Mouse (Mus musculus) stomach, embryonic 16.5 days (tissue): ENCODE measurements around the gene Gtf3c2. TPM values are rescaled to one million over a fixed set of nuclear protein-coding genes. Genes with fewer than 3 reads are reported as not detected.
A peak's percentile ranks its signal among the peaks of the same experiment; 100 is the strongest.

Experiments used
- ATAC-seq: fragments of 200-750 bp; cut with Nextera tagmentation; 2 replicates; pipeline ENCODE4 v1.8.0; 2017; ENCODE audit warnings: moderate number of reproducible peaks, moderate TSS enrichment; ENCODE audit not compliant: insufficient read depth, low FRiP score
- H3K27ac ChIP-seq: fragments of 300-500 bp; sonication (generic); 2 replicates; pipeline ENCODE4 v1.5.1; 2014; ENCODE audit warnings: low read length
- H3K27me3 ChIP-seq: fragments of 300-500 bp; sonication (generic); 2 replicates; pipeline ENCODE4 v1.6.1; 2014; ENCODE audit warnings: low read length, control low read depth, mixed read lengths; ENCODE audit not compliant: control insufficient read depth, insufficient read depth
- H3K36me3 ChIP-seq: fragments of 300-500 bp; sonication (generic); 2 replicates; pipeline ENCODE4 v1.6.1; 2014; ENCODE audit warnings: low read length; ENCODE audit not compliant: control insufficient read depth, insufficient read depth
- H3K4me1 ChIP-seq: fragments of 300-500 bp; sonication (generic); 2 replicates; pipeline ENCODE4 v1.6.1; 2014; ENCODE audit warnings: low read length, control low read depth, mixed read lengths; ENCODE audit not compliant: control insufficient read depth, insufficient read depth
- H3K4me2 ChIP-seq: fragments of 300-500 bp; sonication (generic); 2 replicates; pipeline ENCODE4 v1.6.1; 2014; ENCODE audit warnings: low read depth, low read length, mixed read lengths
- H3K4me3 ChIP-seq: fragments of 300-500 bp; sonication (generic); replicated peaks from 2 replicates; pipeline ENCODE4 v1.5.1; 2014; ENCODE audit warnings: mild to moderate bottlenecking, low read length
- H3K9ac ChIP-seq: fragments of 300-500 bp; sonication (generic); 2 replicates; pipeline ENCODE4 v1.6.1; 2014; ENCODE audit warnings: low read length
- H3K9me3 ChIP-seq: fragments of 300-500 bp; sonication (generic); replicated peaks from 2 replicates; pipeline ENCODE4 v1.6.1; 2016; ENCODE audit warnings: low read length, control low read depth; ENCODE audit not compliant: control insufficient read depth
- WGBS: fragments of 180-500 bp; shearing (Covaris S2); extraction: QIAGEN DNeasy Blood & Tissue Kit; methylation state at CpG from one replicate; pipeline ENCODE4 v1.1.7; 2014; 5-methylcytosine and 5-hydroxymethylcytosine counted together
- polyA plus RNA-seq: library from polyadenylated mRNA; unstranded; fragments of >200 nt; fragmentation: Nextera tagmentation; extraction: Ambion mirVana; gene quantifications from 2 replicates; pipeline ENCODE4 v1.2.1, GENCODE M21; 2015

Gene Gtf3c2
- polyA plus RNA-seq, 1 experiment from 2014 or later, result 69.4 TPM

GRCm38 (mm10) chr5:31193631-31194281, 13.8 kb upstream of the Gtf3c2 start:
- WGBS, result 10% methylated on average over 25 of the region's 25 CpGs
- peak overlapping the region; percentile 95 for H3K9ac ChIP-seq
- peak overlapping the region; percentile 79 for H3K4me2 ChIP-seq
- peak overlapping the region; percentile 97 for H3K4me3 ChIP-seq
- peaks cover 21% of the 10 kb centered on the region for H3K4me1 ChIP-seq
- no peaks in the 10 kb centered on the region for H3K27me3 ChIP-seq
- no peaks in the 10 kb centered on the region for H3K9me3 ChIP-seq
- no peak for ATAC-seq
- H3K27ac ChIP-seq, result peak overlapping the region; percentile 86
- H3K36me3 ChIP-seq, result peaks cover 38% of the 10 kb centered on the region

DNA sequence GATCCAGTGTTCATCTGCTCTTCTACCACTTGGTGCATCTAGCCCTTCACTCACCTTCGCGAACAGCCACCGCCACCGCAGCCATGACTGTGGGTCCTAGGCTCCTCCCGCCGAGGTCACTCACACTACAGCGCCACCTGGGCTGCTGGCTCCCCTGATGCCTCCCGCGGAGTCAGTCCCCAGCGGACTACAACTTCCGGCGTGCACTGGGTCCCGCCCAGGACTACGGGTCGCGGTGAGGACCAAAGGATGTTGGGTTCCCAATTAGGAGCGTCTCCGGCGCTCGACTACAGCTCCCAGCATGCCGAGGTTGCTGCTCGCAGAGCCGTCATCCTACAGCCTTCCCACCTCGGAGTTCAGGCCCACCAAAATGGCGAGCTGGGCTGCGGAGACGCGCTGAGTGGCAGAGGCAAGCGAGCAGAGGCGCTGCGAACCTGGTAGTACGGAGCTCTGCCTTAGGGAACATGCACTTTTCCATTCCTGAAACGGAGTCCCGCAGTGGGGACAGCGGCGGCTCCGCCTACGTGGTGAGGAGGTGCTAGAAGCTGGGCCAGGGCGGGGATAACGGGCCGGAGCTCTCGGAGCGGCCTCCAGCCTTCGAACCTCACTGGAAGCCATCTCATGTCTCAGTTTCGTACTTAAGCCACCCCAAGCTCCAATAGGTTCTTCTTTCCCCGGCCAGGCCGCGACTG, 13.1 kb upstream of the Gtf3c2 start, which contains the start of the genes Snx17 and Eif2b4:
TSS of gene Snx17 (plus strand) at position 289 of the 692 bp plus-strand sequence.
TSS of gene Eif2b4 (minus strand) at position 492 of the 692 bp plus-strand sequence.
- peak; percentile 97 for ATAC-seq
- peaks cover 21% of the 10 kb centered on the region for H3K4me1 ChIP-seq
- peak within 1 kb of the TSS; percentile 97 for H3K4me3 ChIP-seq
- H3K9ac ChIP-seq, result peak within 1 kb of the TSS; percentile 95
- under 1% methylated on average over 48 of the region's 48 CpGs for WGBS
- H3K9me3 ChIP-seq, result no peaks in the 10 kb centered on the region
- peaks cover 40% of the 10 kb centered on the region for H3K36me3 ChIP-seq
- peak within 1 kb of the TSS; percentile 79 for H3K4me2 ChIP-seq
- H3K27ac ChIP-seq, result peak within 1 kb of the TSS; percentile 86
- no peaks in the 10 kb centered on the region for H3K27me3 ChIP-seq

GRCm38 (mm10) chr5:31192045-31192938, 12.3 kb upstream of the Gtf3c2 start:
- Histone ChIP-seq H3K4me1 (peaks cover 21% of the 10 kb centered on the region), H3K9me3 (no peaks in the 10 kb centered on the region), H3K36me3 (peaks cover 37% of the 10 kb centered on the region), H3K4me2 (peak overlapping the region; percentile 78), H3K4me3 (peak overlapping the region; percentile 97), H3K27ac (peak overlapping the region; percentile 85), H3K9ac (peak overlapping the region; percentile 80), H3K27me3 (no peaks in the 10 kb centered on the region)
- WGBS, result 11% methylated on average over 42 of the region's 42 CpGs
- peak; percentile 55 for ATAC-seq

DNA sequence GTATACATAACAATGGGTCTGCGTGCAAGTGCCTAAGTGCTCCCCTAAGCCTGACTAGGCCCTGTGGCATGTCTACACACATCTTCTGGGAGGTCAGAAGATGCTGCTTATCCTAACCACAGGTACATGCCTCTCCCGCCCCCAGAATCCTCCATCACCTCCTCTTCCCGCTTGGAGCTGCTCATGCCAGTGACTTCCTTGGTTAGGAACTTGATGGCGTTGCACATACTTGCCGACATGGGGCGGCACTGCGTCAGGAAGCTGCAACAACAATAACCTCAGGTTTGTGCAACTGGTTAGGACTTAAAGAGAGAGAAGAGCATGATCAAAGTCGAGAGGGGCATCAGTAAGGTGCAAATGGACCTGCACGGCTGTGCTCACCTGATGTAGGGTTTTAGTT, 10.3 kb upstream of the Gtf3c2 start:
- no peak for ATAC-seq
- 87% methylated on average over 9 of the region's 9 CpGs for WGBS

DNA sequence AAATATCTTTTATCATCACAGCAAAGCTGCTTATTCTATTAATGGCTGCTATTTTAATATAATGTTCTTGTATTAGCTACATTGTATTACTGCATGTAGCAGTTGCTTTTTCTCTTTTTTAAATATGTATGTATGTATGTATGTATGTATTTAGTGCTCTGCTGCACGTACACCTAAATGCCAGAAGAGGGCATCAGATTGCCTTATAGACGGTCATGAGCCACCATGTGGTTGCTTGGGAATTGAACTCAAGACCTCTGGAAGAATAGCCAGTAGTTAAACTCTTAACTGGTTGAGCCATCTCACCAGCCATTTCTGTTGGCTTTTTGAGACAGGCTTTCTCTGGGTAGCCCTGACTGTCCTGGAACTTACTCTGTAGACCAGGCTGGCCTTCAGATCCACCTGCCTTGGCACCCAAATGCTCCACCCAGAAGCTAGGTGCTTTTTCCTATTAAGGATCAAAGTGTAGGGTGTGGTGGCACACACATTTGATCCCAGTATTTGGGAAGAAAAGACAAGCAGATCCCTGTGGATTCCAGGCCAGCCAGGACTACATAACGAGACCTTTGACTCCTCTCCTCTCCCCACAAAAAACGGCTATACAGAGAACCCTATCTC, 8.4 kb upstream of the Gtf3c2 start:
- WGBS, result 71% methylated on average over 4 of the region's 4 CpGs
- ATAC-seq, result no peak
- Histone ChIP-seq H3K4me1 (0 out of 2 replicates have a peak, but pooled peaks cover 10% of the 10 kb centered on the region), H3K36me3 (peaks cover 25% of the 10 kb centered on the region), H3K4me3 (no peak overlapping the region), H3K4me2 (no peak overlapping the region), H3K27ac (no peak overlapping the region), H3K9ac (no peak overlapping the region), H3K27me3 (no peaks in the 10 kb centered on the region), H3K9me3 (no peaks in the 10 kb centered on the region)

More for the DNA sequence above, 10.3 kb upstream of the Gtf3c2 start:
- Histone ChIP-seq H3K27me3 (no peaks in the 10 kb centered on the region), H3K9ac (no peak overlapping the region), H3K27ac (no peak overlapping the region), H3K4me1 (peaks cover 21% of the 10 kb centered on the region), H3K36me3 (peaks cover 25% of the 10 kb centered on the region), H3K9me3 (no peaks in the 10 kb centered on the region), H3K4me3 (no peak overlapping the region), H3K4me2 (no peak overlapping the region)

DNA sequence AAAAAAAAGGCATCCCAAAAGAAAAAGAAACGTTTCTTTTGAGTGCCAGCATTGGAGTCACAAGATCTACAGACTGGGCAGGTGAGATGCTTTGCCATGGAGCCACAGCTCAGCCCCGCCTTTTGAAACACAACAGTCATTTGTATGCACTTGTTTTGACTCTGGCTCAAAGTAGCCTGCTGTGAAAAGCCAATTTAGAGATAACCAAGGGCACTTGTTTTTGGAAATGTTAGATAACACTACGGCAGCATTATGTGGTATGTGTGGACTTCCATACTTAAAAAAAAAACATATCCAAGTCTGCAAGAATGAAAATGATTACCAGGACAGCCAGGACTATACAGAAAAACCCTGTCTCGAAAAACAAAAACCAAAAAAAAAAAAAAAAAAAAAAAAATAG, 3.7 kb upstream of the Gtf3c2 start:
- no peak for ATAC-seq
- H3K36me3 ChIP-seq, result peaks cover 14% of the 10 kb centered on the region; the same call in 1 of the 2 replicates
- no peak overlapping the region for H3K9ac ChIP-seq
- H3K4me3 ChIP-seq, result no peak overlapping the region
- H3K9me3 ChIP-seq, result no peaks in the 10 kb centered on the region
- H3K27ac ChIP-seq, result no peak overlapping the region
- no peak overlapping the region for H3K4me2 ChIP-seq
- 49% methylated on average over 4 of the region's 4 CpGs for WGBS
- no peaks in the 10 kb centered on the region for H3K27me3 ChIP-seq
- 0 out of 2 replicates have a peak, but pooled peaks cover 3% of the 10 kb centered on the region for H3K4me1 ChIP-seq

GRCm38 (mm10) chr5:31181183-31181770, 1.3 kb upstream of the Gtf3c2 start:
- 90% methylated on average over 9 of the region's 9 CpGs for WGBS
- no peak for ATAC-seq
- H3K9me3 ChIP-seq, result no peaks in the 10 kb centered on the region
- peak overlapping the region; percentile 51; the same call in 1 of the 2 replicates for H3K4me2 ChIP-seq
- H3K4me3 ChIP-seq, result no peak overlapping the region; the same call in 1 of the 2 replicates
- no peak overlapping the region for H3K9ac ChIP-seq
- no peaks in the 10 kb centered on the region for H3K27me3 ChIP-seq
- 0 out of 2 replicates have a peak, but pooled peaks cover 3% of the 10 kb centered on the region for H3K4me1 ChIP-seq
- H3K27ac ChIP-seq, result no peak overlapping the region
- no peaks in the 10 kb centered on the region for H3K36me3 ChIP-seq

DNA sequence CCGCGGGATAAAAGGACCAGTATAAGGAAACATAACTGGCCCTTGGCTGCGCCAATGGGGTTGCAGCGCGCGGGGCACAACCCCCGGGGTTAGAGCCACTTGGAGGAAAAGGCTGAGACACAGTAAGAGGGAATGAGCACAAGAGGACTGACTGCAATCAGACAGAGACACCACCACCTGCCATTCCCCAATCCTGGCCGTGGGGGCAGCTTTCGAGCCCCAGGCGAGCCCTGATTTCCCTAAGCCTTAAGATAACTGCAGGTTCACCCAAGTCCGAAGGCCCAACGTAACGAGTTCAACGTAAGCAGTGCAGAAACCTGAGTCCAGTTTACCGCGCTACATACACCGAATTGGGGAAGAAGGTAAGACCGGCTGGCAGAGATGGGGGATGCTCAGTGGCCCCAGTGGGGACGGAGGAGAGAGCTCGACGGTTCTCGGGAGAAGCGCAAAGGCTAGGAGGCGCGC, 611 bp downstream of the Gtf3c2 start:
- under 1% methylated on average over 25 of the region's 25 CpGs for WGBS
- H3K4me1 ChIP-seq, result 0 out of 2 replicates have a peak, but pooled peaks cover 3% of the 10 kb centered on the region
- no peaks in the 10 kb centered on the region for H3K9me3 ChIP-seq
- ATAC-seq, result peak; percentile 32
- H3K4me3 ChIP-seq, result peak overlapping the region; percentile 82
- H3K4me2 ChIP-seq, result peak overlapping the region; percentile 84
- peak overlapping the region; percentile 81 for H3K9ac ChIP-seq
- H3K27me3 ChIP-seq, result no peaks in the 10 kb centered on the region
- H3K27ac ChIP-seq, result peak overlapping the region; percentile 98
- no peaks in the 10 kb centered on the region for H3K36me3 ChIP-seq
